Mouse (Mus musculus): ENCODE results near the gene Msh2. TPM values are rescaled to one million over a fixed set of nuclear protein-coding genes. Genes with fewer than 3 reads are reported as not detected.

Msh2 gene
- 87.8 TPM for polyA plus RNA-seq (2017; shearing (Covaris generic))

GRCm38 (mm10) chr17:87671890-87672660 lies at the start of gene Msh2:
Gene Msh2, plus strand, starts transcription at chr17:87672330.

Other genes starting within 250 kb of the Msh2 start
- gene Stpg4, start 244.6 kb upstream of the Msh2 start, polyA plus RNA-seq (2017; shearing (Covaris generic)): not detected
- 638 TPM for gene Calm2, start 225.4 kb upstream of the Msh2 start, polyA plus RNA-seq (2017; shearing (Covaris generic))
- gene Epcam, start 36.4 kb upstream of the Msh2 start, polyA plus RNA-seq (2017; shearing (Covaris generic)): 6.0 TPM
- not detected for gene Kcnk12, start 125.7 kb downstream of the Msh2 start, polyA plus RNA-seq (2017; shearing (Covaris generic))
- not detected for gene Rpl36-ps4, start 248.6 kb downstream of the Msh2 start, polyA plus RNA-seq (2017; shearing (Covaris generic))